Mouse (Mus musculus) forebrain, embryonic 12.5 days (tissue): ENCODE measurements around the gene Dtl. TPM values are rescaled to one million over a fixed set of nuclear protein-coding genes. Genes with fewer than 3 reads are reported as not detected.

ENCODE experiments used
- ATAC-seq: fragments of 200-750 bp; cut with Nextera tagmentation; 2 replicates; pipeline ENCODE4 v1.8.0; 2017; ENCODE audit warnings: moderate TSS enrichment; ENCODE audit not compliant: low FRiP score
- H3K27ac ChIP-seq: fragments of 300-500 bp; sonication (generic); 2 replicates; pipeline ENCODE4 v1.5.1; 2016; ENCODE audit warnings: mild to moderate bottlenecking
- H3K27me3 ChIP-seq: fragments of 300-500 bp; sonication (generic); 2 replicates; pipeline ENCODE4 v1.6.1; 2016; ENCODE audit warnings: mild to moderate bottlenecking
- H3K36me3 ChIP-seq: fragments of 300-500 bp; sonication (generic); replicated peaks from 2 replicates; pipeline ENCODE4 v1.6.1; 2016; ENCODE audit warnings: mild to moderate bottlenecking
- H3K4me1 ChIP-seq: fragments of 300-500 bp; sonication (generic); 2 replicates; pipeline ENCODE4 v1.6.1; 2016
- H3K4me2 ChIP-seq: fragments of 300-500 bp; sonication (generic); 2 replicates; pipeline ENCODE4 v1.6.1; 2016; ENCODE audit warnings: mild to moderate bottlenecking, moderate library complexity
- H3K4me3 ChIP-seq: fragments of 300-500 bp; sonication (generic); replicated peaks from 2 replicates; pipeline ENCODE4 v1.5.1; 2016; ENCODE audit warnings: mild to moderate bottlenecking
- H3K9ac ChIP-seq: fragments of 300-500 bp; sonication (generic); 2 replicates; pipeline ENCODE4 v1.6.1; 2016; ENCODE audit warnings: mild to moderate bottlenecking
- H3K9me3 ChIP-seq: fragments of 300-500 bp; sonication (generic); 2 replicates; pipeline ENCODE4 v1.6.1; 2016
- WGBS: fragments of 180-500 bp; shearing (Covaris S2); methylation state at CpG from one replicate; pipeline ENCODE4 v1.1.7; 2016; 5-methylcytosine and 5-hydroxymethylcytosine counted together
- polyA plus RNA-seq: library from polyadenylated mRNA; unstranded; fragments of >200 nt; fragmentation: Nextera tagmentation; extraction: Ambion mirVana; gene quantifications from 2 replicates; pipeline ENCODE4 v1.2.1, GENCODE M21; 2016

Dtl gene
- polyA plus RNA-seq, result 74.5 and 77.3 TPM in 2 replicates

DNA sequence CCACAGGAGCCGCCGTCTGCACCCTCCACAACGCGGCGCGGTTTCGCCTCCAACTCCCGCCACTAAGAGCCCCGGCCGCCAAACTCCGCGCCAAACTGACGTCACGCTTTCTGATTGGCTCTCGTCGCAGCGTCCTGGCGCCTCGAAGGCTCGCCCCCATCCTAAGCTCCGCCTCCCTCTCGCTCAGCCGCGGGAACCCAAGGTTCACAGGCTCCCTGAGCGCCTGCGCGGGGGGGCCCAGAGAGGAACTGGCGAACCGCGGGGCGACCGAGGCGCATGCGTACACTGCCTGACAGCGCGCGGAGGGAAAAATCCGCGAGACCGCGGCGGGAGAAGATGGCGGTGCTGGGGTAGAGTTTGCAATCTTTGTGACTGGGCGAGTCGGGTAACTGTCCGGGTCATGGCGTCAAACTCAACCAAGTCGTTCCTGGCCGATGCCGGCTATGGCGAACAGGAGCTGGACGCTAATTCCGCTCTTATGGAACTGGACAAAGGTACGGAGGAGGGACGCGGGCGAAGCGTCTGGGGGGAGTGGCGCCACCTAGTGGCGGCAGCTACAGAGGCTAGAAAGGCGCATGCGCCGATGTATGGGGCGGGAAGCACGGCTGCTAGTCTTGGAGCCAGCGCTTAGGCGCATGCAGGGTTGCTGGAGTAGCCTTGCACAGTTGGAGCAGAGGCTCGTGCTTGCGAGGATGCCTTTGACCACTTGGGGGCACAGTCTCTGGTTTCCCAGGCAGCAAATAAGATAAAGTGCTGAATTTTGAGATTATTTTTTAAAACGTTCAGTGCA is at the start of gene Dtl, which contains the start of gene Ints7:
Gene Dtl, minus strand, starts transcription at position 87 of the 790 bp plus-strand sequence.
Gene Ints7, plus strand, starts transcription at position 179 of the 790 bp plus-strand sequence.
- peak within 1 kb of the TSS; percentile 95 for H3K27ac ChIP-seq
- H3K4me3 ChIP-seq, result peak within 1 kb of the TSS; percentile 85
- WGBS, result under 1% methylated on average over 70 of the region's 70 CpGs
- 0 out of 2 replicates have a peak, but pooled peaks cover 2% of the 10 kb centered on the region for H3K9me3 ChIP-seq
- ATAC-seq, result peak; percentile 97
- peak within 1 kb of the TSS; percentile 78 for H3K9ac ChIP-seq
- H3K4me1 ChIP-seq, result peaks cover 37% of the 10 kb centered on the region
- no peaks in the 10 kb centered on the region for H3K27me3 ChIP-seq
- peak within 1 kb of the TSS; percentile 63 for H3K4me2 ChIP-seq
- peaks cover 13% of the 10 kb centered on the region; the same call in 1 of the 2 replicates for H3K36me3 ChIP-seq

DNA sequence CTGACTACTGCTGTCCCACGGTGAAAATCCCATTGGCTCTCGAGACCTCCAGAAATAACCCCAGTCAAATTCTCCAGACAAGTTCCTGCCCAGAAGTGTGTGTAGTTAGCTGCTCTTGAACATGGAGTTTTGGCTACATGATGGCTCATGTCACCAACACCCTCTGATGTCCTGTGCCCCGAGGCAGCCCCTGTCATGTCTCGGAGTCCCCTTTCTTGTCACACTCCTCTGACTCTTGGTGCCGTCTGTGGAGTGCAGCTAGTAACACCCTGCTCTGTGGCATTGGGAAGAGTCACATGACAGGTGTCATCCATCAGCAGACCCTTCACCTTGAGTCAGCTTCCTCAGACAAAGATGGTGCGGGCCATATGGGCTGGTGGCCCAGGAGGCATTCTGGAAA is 49.7 kb upstream of the Dtl start:
- Histone ChIP-seq H3K27ac (no peak overlapping the region), H3K4me1 (peaks cover 5% of the 10 kb centered on the region; the same call in 1 of the 2 replicates), H3K9ac (no peak overlapping the region), H3K9me3 (no peaks in the 10 kb centered on the region), H3K27me3 (no peaks in the 10 kb centered on the region), H3K4me3 (no peak overlapping the region), H3K4me2 (no peak overlapping the region), H3K36me3 (peaks cover 32% of the 10 kb centered on the region)
- WGBS, result 75% methylated on average over 6 of the region's 6 CpGs
- ATAC-seq, result no peak

GRCm38 (mm10) chr1:191624492-191624891 is 49.1 kb upstream of the Dtl start:
- Histone ChIP-seq H3K36me3 (peaks cover 37% of the 10 kb centered on the region), H3K27me3 (no peaks in the 10 kb centered on the region), H3K4me1 (peaks cover 5% of the 10 kb centered on the region; the same call in 1 of the 2 replicates), H3K4me2 (no peak overlapping the region), H3K4me3 (no peak overlapping the region), H3K9ac (no peak overlapping the region), H3K9me3 (no peaks in the 10 kb centered on the region), H3K27ac (no peak overlapping the region)
- ATAC-seq, result no peak
- 85% methylated on average over 6 of the region's 6 CpGs for WGBS

- Histone ChIP-seq H3K4me1 (no peaks in the 10 kb centered on the region), H3K27me3 (no peaks in the 10 kb centered on the region), H3K9me3 (no peaks in the 10 kb centered on the region), H3K4me2 (no peak overlapping the region), H3K4me3 (no peak overlapping the region), H3K9ac (no peak overlapping the region), H3K27ac (no peak overlapping the region), H3K36me3 (peaks cover 54% of the 10 kb centered on the region)
- ATAC-seq, result no peak
- WGBS, result 93% methylated on average over 8 of the region's 8 CpGs
Measured at GRCm38 (mm10) chr1:191622801-191623200, 47.5 kb upstream of the Dtl start.

- Histone ChIP-seq H3K4me2 (no peak overlapping the region), H3K9me3 (no peaks in the 10 kb centered on the region), H3K27ac (no peak overlapping the region), H3K4me3 (no peak overlapping the region), H3K4me1 (no peaks in the 10 kb centered on the region), H3K9ac (no peak overlapping the region), H3K27me3 (no peaks in the 10 kb centered on the region), H3K36me3 (peaks cover 71% of the 10 kb centered on the region)
- ATAC-seq, result no peak
- WGBS, result 94% methylated on average over 8 of the region's 8 CpGs
Measured at GRCm38 (mm10) chr1:191621096-191621495, 45.8 kb upstream of the Dtl start.

- whole genome bisulfite sequencing, result 92% methylated on average over 12 of the region's 12 CpGs
- H3K36me3 ChIP-seq, result peaks cover 94% of the 10 kb centered on the region
- H3K4me3 ChIP-seq, result no peak overlapping the region
- no peaks in the 10 kb centered on the region for H3K4me1 ChIP-seq
- no peak overlapping the region for H3K27ac ChIP-seq
- H3K4me2 ChIP-seq, result no peak overlapping the region
- H3K9me3 ChIP-seq, result no peaks in the 10 kb centered on the region
- no peak for ATAC-seq
- no peak overlapping the region for H3K9ac ChIP-seq
- H3K27me3 ChIP-seq, result no peaks in the 10 kb centered on the region
Measured at GRCm38 (mm10) chr1:191618067-191618766, 42.9 kb upstream of the Dtl start.

GRCm38 (mm10) chr1:191617589-191617988 is 42.2 kb upstream of the Dtl start:
- H3K36me3 ChIP-seq, result peaks cover 97% of the 10 kb centered on the region
- no peak overlapping the region for H3K4me3 ChIP-seq
- H3K9me3 ChIP-seq, result no peaks in the 10 kb centered on the region
- H3K4me1 ChIP-seq, result no peaks in the 10 kb centered on the region
- H3K27ac ChIP-seq, result no peak overlapping the region
- no peaks in the 10 kb centered on the region for H3K27me3 ChIP-seq
- H3K9ac ChIP-seq, result no peak overlapping the region
- no peak for ATAC-seq
- no peak overlapping the region for H3K4me2 ChIP-seq
- 89% methylated on average over 3 of the region's 3 CpGs for WGBS

GRCm38 (mm10) chr1:191616245-191616644 is 40.9 kb upstream of the Dtl start:
- Histone ChIP-seq H3K9me3 (no peaks in the 10 kb centered on the region), H3K4me2 (no peak overlapping the region), H3K4me3 (no peak overlapping the region), H3K27me3 (no peaks in the 10 kb centered on the region), H3K36me3 (peaks cover 97% of the 10 kb centered on the region), H3K27ac (no peak overlapping the region), H3K9ac (no peak overlapping the region), H3K4me1 (no peaks in the 10 kb centered on the region)
- WGBS, result 65% methylated on average over 8 of the region's 8 CpGs
- no peak for ATAC-seq

DNA sequence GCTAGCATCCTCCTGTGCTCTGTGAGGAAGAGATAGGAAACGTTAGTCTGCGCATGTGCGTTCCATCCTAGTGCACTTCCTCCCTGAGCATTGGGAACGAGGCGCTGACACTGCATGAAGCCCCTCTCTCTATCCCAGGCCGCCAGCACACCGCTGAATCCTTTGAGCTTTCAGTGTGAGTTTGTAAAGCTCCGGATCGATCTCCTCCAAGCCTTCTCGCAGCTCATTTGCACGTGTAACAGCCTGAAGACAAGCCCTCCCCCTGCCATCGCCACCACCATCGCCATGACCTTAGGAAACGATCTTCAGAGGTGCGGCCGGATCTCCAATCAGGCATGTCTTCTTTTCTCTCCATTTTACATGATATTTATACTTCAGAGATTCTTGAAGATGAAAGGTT is 37.5 kb upstream of the Dtl start:
- Histone ChIP-seq H3K4me3 (no peak overlapping the region), H3K27me3 (no peaks in the 10 kb centered on the region), H3K27ac (no peak overlapping the region), H3K9ac (no peak overlapping the region), H3K9me3 (no peaks in the 10 kb centered on the region), H3K4me1 (no peaks in the 10 kb centered on the region), H3K36me3 (peaks cover 95% of the 10 kb centered on the region), H3K4me2 (no peak overlapping the region)
- WGBS, result 88% methylated on average over 16 of the region's 16 CpGs
- no peak for ATAC-seq

- Histone ChIP-seq H3K9me3 (no peaks in the 10 kb centered on the region), H3K4me2 (no peak overlapping the region), H3K4me1 (no peaks in the 10 kb centered on the region), H3K36me3 (peaks cover 95% of the 10 kb centered on the region), H3K27ac (no peak overlapping the region), H3K4me3 (no peak overlapping the region), H3K9ac (no peak overlapping the region), H3K27me3 (no peaks in the 10 kb centered on the region)
- ATAC-seq, result no peak
- WGBS, result 90% methylated on average over 9 of the region's 9 CpGs
Measured at GRCm38 (mm10) chr1:191611686-191612085, 36.3 kb upstream of the Dtl start.

- H3K27me3 ChIP-seq, result no peaks in the 10 kb centered on the region
- H3K9ac ChIP-seq, result no peak overlapping the region
- H3K4me2 ChIP-seq, result no peak overlapping the region
- no peak for ATAC-seq
- no peak overlapping the region for H3K4me3 ChIP-seq
- no peak overlapping the region for H3K27ac ChIP-seq
- no peaks in the 10 kb centered on the region for H3K4me1 ChIP-seq
- WGBS, result 92% methylated on average over 7 of the region's 7 CpGs
- peaks cover 93% of the 10 kb centered on the region for H3K36me3 ChIP-seq
- no peaks in the 10 kb centered on the region for H3K9me3 ChIP-seq
Measured at GRCm38 (mm10) chr1:191610357-191610756, 35.0 kb upstream of the Dtl start.

DNA sequence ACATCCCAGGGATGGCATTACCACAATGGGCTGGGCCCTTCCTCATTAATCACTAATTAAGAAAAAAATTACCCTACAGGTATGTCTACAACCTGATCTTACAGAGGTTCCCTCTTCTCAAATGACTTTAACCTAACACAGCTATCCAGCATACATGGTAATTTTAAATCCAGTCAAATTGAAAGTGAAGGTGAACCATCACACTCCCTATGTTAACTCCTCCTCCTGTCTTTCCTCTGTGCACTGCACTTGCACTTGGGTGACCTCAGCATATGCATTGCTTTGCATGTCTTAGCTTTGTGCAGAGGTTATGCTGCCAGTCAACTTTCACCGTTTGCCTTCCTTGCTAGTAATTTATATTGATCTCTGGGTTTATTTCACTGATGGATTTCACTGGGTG is 34.2 kb upstream of the Dtl start:
- Histone ChIP-seq H3K4me1 (no peaks in the 10 kb centered on the region), H3K4me2 (no peak overlapping the region), H3K4me3 (no peak overlapping the region), H3K9ac (no peak overlapping the region), H3K36me3 (peaks cover 93% of the 10 kb centered on the region), H3K27ac (no peak overlapping the region), H3K27me3 (no peaks in the 10 kb centered on the region), H3K9me3 (no peaks in the 10 kb centered on the region)
- WGBS, result 97% methylated on average over 1 of the region's 1 CpGs
- no peak for ATAC-seq
